Mouse (Mus musculus): Measurements from ENCODE around the gene Chmp1a.

DNA sequence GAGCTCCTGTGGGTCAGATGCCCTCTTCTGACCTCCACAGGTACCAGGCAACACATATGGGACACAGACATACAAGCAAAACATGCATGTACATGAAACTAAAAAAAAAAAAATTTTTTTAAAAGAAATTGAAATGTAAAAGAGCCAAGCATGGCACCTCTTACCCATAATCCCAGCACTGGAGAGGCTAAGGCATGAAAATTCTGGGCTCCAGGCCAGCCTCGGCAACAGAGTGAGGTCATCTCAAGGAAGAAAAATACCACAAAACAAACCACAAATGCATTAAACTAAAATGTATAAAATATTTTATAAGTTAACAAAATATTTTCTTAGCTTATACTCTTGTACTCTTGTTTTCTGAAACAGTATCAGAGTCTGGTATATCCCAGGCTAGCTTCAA is 8.4 kb upstream of the Chmp1a start:
- TF ChIP-seq CTCF (IDR thresholded peaks at IDR 0.05; ENCODE audit: control insufficient read depth, insufficient read depth, insufficient replicate concordance, low read depth, low read length) (no peak), POLR2A (IDR thresholded peaks at IDR 0.05; ENCODE audit: control insufficient read depth, low read depth, low read length) (no peak)

Measured in testis, adult 2 months (tissue).